Mouse (Mus musculus) left cerebral cortex, postnatal 36 days (tissue): Measurements from ENCODE around the gene Ankrd17. TPM values are rescaled to one million over a fixed set of nuclear protein-coding genes. Genes with fewer than 3 reads are reported as not detected.
A peak's percentile ranks its signal among the peaks of the same experiment; 100 is the strongest.

Experiments
- DNase-seq, 2 experiments: peaks; one replicate each; pipeline ENCODE4 v3.0.0; 2021 to 2022; ENCODE audit warnings: low spot score in 2 of 2, mixed read lengths in 1 of 2
- intact Hi-C: fragments of 180-260 bp; cut with DNase I; formaldehyde crosslinking; loops from one replicate; pipeline ENCODE4 v1.15.1; 2025
- total RNA-seq, 2 experiments: library from RNA; stranded (reverse); gene quantifications; 2 replicates each; pipeline ENCODE4 v1.2.3; 2021

Ankrd17 gene
- total RNA-seq: 100 to 1,000 TPM in 1 of 2 experiments, 10 to 100 TPM in 1; 99.3 to 127 TPM

GRCm38 (mm10) chr5:90366121-90367066 is at the start of gene Ankrd17:
TSS of gene Ankrd17 (minus strand) at chr5:90366577.
- peak; percentile 93 to 96 for DNase-seq
- intact Hi-C loops: loop anchor here (1.0 kb wide), 1 partner anchor 142 kb away; the partner anchor contains the start of gene Cox18

- intact Hi-C loops: no loop called here
Measured at GRCm38 (mm10) chr5:90414925-90415295, 48.5 kb upstream of the Ankrd17 start.

GRCm38 (mm10) chr5:90414142-90414924 is 48.0 kb upstream of the Ankrd17 start:
- intact Hi-C loops: no loop called here
- DNase-seq: no peak

More at GRCm38 (mm10) chr5:90414925-90415295, 48.5 kb upstream of the Ankrd17 start:
- no peak for DNase-seq

- DNase-seq: peak; percentile 32 to 43
- intact Hi-C loops: loop anchor here (1.0 to 2.0 kb wide), 3 partner anchors 96 to 248 kb away; no protein-coding TSS in a partner anchor
Measured at GRCm38 (mm10) chr5:90405210-90405609, 38.8 kb upstream of the Ankrd17 start.

GRCm38 (mm10) chr5:90396817-90397216 is 30.4 kb upstream of the Ankrd17 start:
- intact Hi-C loops: no loop called here
- DNase-seq: no peak

- intact Hi-C loops: no loop called here
- no peak for DNase-seq
Measured at GRCm38 (mm10) chr5:90394322-90394721, 27.9 kb upstream of the Ankrd17 start.

GRCm38 (mm10) chr5:90393764-90394163 is 27.4 kb upstream of the Ankrd17 start:
- DNase-seq: no peak
- intact Hi-C loops: no loop called here

GRCm38 (mm10) chr5:90383080-90383479 is 16.7 kb upstream of the Ankrd17 start:
- DNase-seq: no peak
- intact Hi-C loops: no loop called here

- intact Hi-C loops: no loop called here
- DNase-seq: no peak
Measured at GRCm38 (mm10) chr5:90381458-90381857, 15.1 kb upstream of the Ankrd17 start.

- DNase-seq: no peak
- intact Hi-C loops: no loop called here
Measured at GRCm38 (mm10) chr5:90373708-90374107, 7.3 kb upstream of the Ankrd17 start.

- intact Hi-C loops: no loop called here
- no peak for DNase-seq
Measured at GRCm38 (mm10) chr5:90370401-90370800, 4.0 kb upstream of the Ankrd17 start.

- no peak for DNase-seq
- intact Hi-C loops: no loop called here
Measured at GRCm38 (mm10) chr5:90367067-90367303, 608 bp upstream of the Ankrd17 start, which contains the start of gene Gm9958. TSS of gene Gm9958 (plus strand) at chr5:90367204.

GRCm38 (mm10) chr5:90365141-90365951 is 1.0 kb downstream of the Ankrd17 start:
- intact Hi-C loops: loop anchor here (1.0 kb wide), 1 partner anchor 136 kb away; no protein-coding TSS in a partner anchor
- DNase-seq: peak; percentile 29 to 63

GRCm38 (mm10) chr5:90364526-90364925 is 1.9 kb downstream of the Ankrd17 start:
- intact Hi-C loops: loop anchor here (5.0 kb wide), 1 partner anchor 72 kb away; no protein-coding TSS in a partner anchor
- DNase-seq: peak; percentile 50 to 65

GRCm38 (mm10) chr5:90355824-90356223 is 10.6 kb downstream of the Ankrd17 start:
- intact Hi-C loops: no loop called here

GRCm38 (mm10) chr5:90353552-90354317 is 12.6 kb downstream of the Ankrd17 start:
- DNase-seq: no peak
- intact Hi-C loops: no loop called here

More at GRCm38 (mm10) chr5:90355824-90356223, 10.6 kb downstream of the Ankrd17 start:
- no peak for DNase-seq

- no peak for DNase-seq
- intact Hi-C loops: no loop called here
Measured at GRCm38 (mm10) chr5:90346877-90347276, 19.5 kb downstream of the Ankrd17 start.

GRCm38 (mm10) chr5:90340847-90341246 is 25.5 kb downstream of the Ankrd17 start:
- DNase-seq: no peak
- intact Hi-C loops: no loop called here

- no peak for DNase-seq
- intact Hi-C loops: no loop called here
Measured at GRCm38 (mm10) chr5:90339953-90340343, 26.4 kb downstream of the Ankrd17 start.
